Comparison of ENCODE assay signal across 8 mouse cellular contexts in the genomic region with DNA sequence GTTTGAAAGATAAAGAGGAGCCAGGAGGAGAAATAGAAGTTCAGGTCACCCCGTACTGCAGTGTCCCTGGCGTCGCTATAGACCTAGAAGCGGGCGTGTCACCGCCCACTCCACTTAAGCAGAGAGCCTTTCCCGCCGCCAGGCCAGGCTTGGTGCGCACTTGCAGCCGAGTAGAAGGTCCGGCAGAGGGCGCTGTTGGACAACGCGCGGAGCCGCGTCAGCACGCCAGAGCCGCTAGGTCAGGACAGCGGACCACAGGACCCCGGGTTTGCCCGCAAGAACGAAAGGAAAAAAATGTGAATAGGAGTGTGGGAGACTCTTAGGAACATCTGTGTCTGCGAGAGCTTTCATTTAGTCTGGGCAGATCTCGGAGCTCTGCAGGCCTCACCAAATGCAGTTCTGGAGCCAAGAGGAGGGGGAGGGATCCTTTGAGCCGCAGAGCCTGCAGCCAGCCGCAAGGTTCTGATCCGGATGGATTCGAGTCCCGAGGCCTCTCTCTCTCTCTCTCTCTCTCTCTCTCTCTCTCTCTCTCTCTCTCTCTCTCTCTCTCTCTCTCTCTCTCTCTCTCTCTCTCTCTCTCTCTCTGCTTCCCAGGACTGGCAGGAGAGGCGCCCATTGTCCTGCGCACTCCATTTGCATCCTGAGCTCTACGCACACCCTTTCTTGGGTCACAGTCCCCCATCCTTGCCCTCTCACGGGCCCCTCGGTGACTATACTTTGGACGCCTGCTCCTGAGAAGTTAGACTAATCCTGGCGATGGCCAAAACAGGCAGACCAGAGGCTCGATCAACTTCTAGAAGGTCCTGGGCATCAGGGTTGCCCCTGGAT. TPM values are rescaled to one million over a fixed set of nuclear protein-coding genes. Genes with fewer than 3 reads are reported as not detected.
A peak's percentile ranks its signal among the peaks of the same experiment; 100 is the strongest.
DNase-seq lines count a peak whose midpoint lies in the region.

No protein-coding gene starts in this region.

- no peaks in the 10 kb centered on the region for H3K36me3 ChIP-seq in midbrain, embryonic 10.5 days

- H3K27ac ChIP-seq in midbrain, embryonic 10.5 days (replicated peaks) = peak overlapping the region; percentile 86

- DNase-seq in ZHBTc4 (ENCODE audit: low read depth, low spot score) = peak; percentile 95
- DNase-seq in cerebellum, postnatal 36 days = peak; percentile 94
- peak; percentile 61 to 62 for DNase-seq in gastrocnemius, adult 8-10 months (ENCODE audit: low spot score in 2 of 2)
- DNase-seq in hindlimb bud, embryonic 11.5 days (ENCODE audit: extremely low spot score, low read depth, low spot score) = peak; percentile 74
- peak; percentile 91 to 93 for DNase-seq in left cerebral cortex, postnatal 25 days (ENCODE audit: low spot score in 2 of 2)
- DNase-seq in midbrain, embryonic 10.5 days (ENCODE audit: low spot score) = peak; percentile 93
- peak; percentile 77 to 84 for DNase-seq in right cerebral cortex, postnatal 36 days (ENCODE audit: low spot score in 2 of 2)
- peak; percentile 66 for DNase-seq in yolk sac, embryonic 10.5 days (ENCODE audit: low spot score)

- no peaks in the 10 kb centered on the region for H3K9me3 ChIP-seq in midbrain, embryonic 10.5 days (replicated peaks)

- intact Hi-C loops in left cerebral cortex, postnatal 25 days (cut with DNase I) = loop anchor here (2.0 kb wide), 1 partner anchor 51 kb away; no protein-coding TSS in a partner anchor

- peaks cover 93% of the 10 kb centered on the region for H3K27me3 ChIP-seq in midbrain, embryonic 10.5 days (ENCODE audit: low read depth, poor library complexity, severe bottlenecking)

- H3K4me3 ChIP-seq in midbrain, embryonic 10.5 days = peak overlapping the region; percentile 45

- H3K4me1 ChIP-seq in midbrain, embryonic 10.5 days = peaks cover 55% of the 10 kb centered on the region

- under 1% methylated on average over 38 of the region's 38 CpGs for WGBS in midbrain, embryonic 10.5 days

RNA-seq across cellular contexts. Expression of a gene that starts 30.0 kb away (rescaled TPM):
- 10 to 100 TPM; 26.0 to 43.5 (median 38.1) TPM for total RNA-seq in gastrocnemius, adult 8-10 months (2022)
- total RNA-seq in left cerebral cortex, postnatal 25 days (2021) = 10 to 100 TPM; 75.5 to 87.3 TPM
- polyA plus RNA-seq in midbrain, embryonic 10.5 days (2016; fragmentation: Nextera tagmentation; extraction: Ambion mirVana) = 41.3 and 43.2 TPM in 2 replicates

Comparison
In these comparisons a context has a peak if more than half of its experiments do, and no peak if none do; other contexts are left out.
1. Peak in every context shown above with its lines: DNase-seq, H3K4me3 ChIP-seq and H3K27ac ChIP-seq.